Mouse (Mus musculus): ENCODE measurements around the gene Oma1. TPM values are rescaled to one million over a fixed set of nuclear protein-coding genes. Genes with fewer than 3 reads are reported as not detected.
A peak's percentile ranks its signal among the peaks of the same experiment; 100 is the strongest.

Oma1 gene
- total and polyA plus RNA-seq, 3 experiments = 10.4 to 14.3 TPM; not detected in 1

GRCm38 (mm10) chr4:103340726-103341125 lies 27.1 kb downstream of the Oma1 start:
- Histone ChIP-seq H3K4me3 (ENCODE audit: control insufficient read depth in 1 of 2, insufficient read depth in 1 of 2, low read depth in 2 of 2, low read length in 2 of 2) (no peak overlapping the region), H3K79me2 (ENCODE audit: control insufficient read depth, insufficient read depth, low read length, poor library complexity) (no peaks in the 10 kb centered on the region), H3K9me3 (replicated peaks; ENCODE audit: insufficient read depth, low read length) (no peaks in the 10 kb centered on the region), H3K27me3 (ENCODE audit: control insufficient read depth in 1 of 2, insufficient read depth in 2 of 2, low read length in 2 of 2) (no peaks in the 10 kb centered on the region), H3K9ac (ENCODE audit: control insufficient read depth, low read depth, low read length, poor library complexity, severe bottlenecking) (no peak overlapping the region), H3K36me3 (ENCODE audit: control insufficient read depth in 1 of 2, insufficient read depth in 2 of 2, low read length in 2 of 2) (peaks cover 0 to 2% of the 10 kb centered on the region in 2 experiments; a peak in 2 of 4 replicates), H3K4me1 (ENCODE audit: control insufficient read depth in 1 of 2, insufficient read depth in 2 of 2, low read length in 2 of 2) (peaks cover 5 to 8% of the 10 kb centered on the region in 2 experiments; a peak in 3 of 4 replicates), H3K27ac (ENCODE audit: control insufficient read depth, low read depth, low read length) (no peak overlapping the region)
- TF ChIP-seq POLR2AphosphoS5 (IDR thresholded peaks at IDR 0.05; ENCODE audit: borderline replicate concordance, low read depth, low read length) = no peak
- TF ChIP-seq GABPA (IDR thresholded peaks at IDR 0.05; ENCODE audit: low read depth, low read length) = no peak
- no peak for TF ChIP-seq MEF2A (IDR thresholded peaks at IDR 0.05; ENCODE audit: extremely low read depth, insufficient replicate concordance, low read depth, low read length, poor library complexity, severe bottlenecking)
- no peak for TF ChIP-seq CHD1 (IDR thresholded peaks at IDR 0.05; ENCODE audit: low read depth, low read length)
- TF ChIP-seq BHLHE40 (IDR thresholded peaks at IDR 0.05; ENCODE audit: borderline replicate concordance, low read depth, low read length) = no peak
- TF ChIP-seq ZMIZ1 (IDR thresholded peaks at IDR 0.05; ENCODE audit: low read depth, low read length) = no peak
- TF ChIP-seq CTCF (IDR thresholded peaks at IDR 0.05 in 2 of 3, conservative IDR thresholded peaks at IDR 0.05 in 1 of 3; ENCODE audit: control insufficient read depth in 1 of 3, insufficient read depth in 1 of 3, low read depth in 2 of 3, low read length in 3 of 3, poor library complexity in 1 of 3, severe bottlenecking in 1 of 3) = no peak
- no peak for TF ChIP-seq NRF1 (IDR thresholded peaks at IDR 0.05; ENCODE audit: insufficient read depth, low read depth, low read length, poor library complexity, severe bottlenecking)
- no peak for TF ChIP-seq GATA1 (IDR thresholded peaks at IDR 0.05; ENCODE audit: low read depth, low read length)
- TF ChIP-seq MYB (IDR thresholded peaks at IDR 0.05; ENCODE audit: low read depth, low read length) = no peak
- TF ChIP-seq MAFK (IDR thresholded peaks at IDR 0.05; ENCODE audit: borderline replicate concordance, low read depth, low read length) = no peak
- no peak for TF ChIP-seq NELFE (IDR thresholded peaks at IDR 0.05; ENCODE audit: low read depth, low read length)
- TF ChIP-seq RAD21 (IDR thresholded peaks at IDR 0.05; ENCODE audit: low read depth, low read length) = no peak
- no peak for TF ChIP-seq JUND (IDR thresholded peaks at IDR 0.05; ENCODE audit: low read depth, low read length)
- no peak for TF ChIP-seq E2F4 (IDR thresholded peaks at IDR 0.05; ENCODE audit: borderline replicate concordance, low read depth, low read length)
- no peak for TF ChIP-seq RCOR1 (IDR thresholded peaks at IDR 0.05; ENCODE audit: low read depth, low read length)
- TF ChIP-seq TCF12 (IDR thresholded peaks at IDR 0.05; ENCODE audit: low read depth, low read length) = no peak
- no peak for TF ChIP-seq MAZ (IDR thresholded peaks at IDR 0.05; ENCODE audit: low read depth, low read length)
- DNase-seq (ENCODE audit: low read depth, low spot score) = peak; percentile 11

- Histone ChIP-seq H3K9ac (ENCODE audit: control insufficient read depth, low read depth, low read length, poor library complexity, severe bottlenecking) (peak overlapping the region; percentile 44; the same call in 1 of the 2 replicates), H3K27ac (ENCODE audit: control insufficient read depth, low read depth, low read length) (0 out of 2 replicates have a peak overlapping the region, but pooled peaks have one; percentile 12), H3K4me3 (ENCODE audit: control insufficient read depth in 1 of 2, insufficient read depth in 1 of 2, low read depth in 2 of 2, low read length in 2 of 2) (no peak overlapping the region), H3K9me3 (replicated peaks; ENCODE audit: insufficient read depth, low read length) (no peaks in the 10 kb centered on the region), H3K4me1 (ENCODE audit: control insufficient read depth in 1 of 2, insufficient read depth in 2 of 2, low read length in 2 of 2) (peaks cover 5 to 8% of the 10 kb centered on the region in 2 experiments; a peak in 3 of 4 replicates), H3K79me2 (ENCODE audit: control insufficient read depth, insufficient read depth, low read length, poor library complexity) (no peaks in the 10 kb centered on the region), H3K27me3 (ENCODE audit: control insufficient read depth in 1 of 2, insufficient read depth in 2 of 2, low read length in 2 of 2) (no peaks in the 10 kb centered on the region), H3K36me3 (ENCODE audit: control insufficient read depth in 1 of 2, insufficient read depth in 2 of 2, low read length in 2 of 2) (peaks cover 0 to 2% of the 10 kb centered on the region in 2 experiments; a peak in 2 of 4 replicates)
- TF ChIP-seq NELFE (IDR thresholded peaks at IDR 0.05; ENCODE audit: low read depth, low read length) (no peak), SMC3 (IDR thresholded peaks at IDR 0.05; ENCODE audit: low read depth, low read length) (no peak), NRF1 (IDR thresholded peaks at IDR 0.05; ENCODE audit: insufficient read depth, low read depth, low read length, poor library complexity, severe bottlenecking) (no peak), MYB (IDR thresholded peaks at IDR 0.05; ENCODE audit: low read depth, low read length) (no peak), POLR2AphosphoS5 (IDR thresholded peaks at IDR 0.05; ENCODE audit: borderline replicate concordance, low read depth, low read length) (no peak), POLR2A (IDR thresholded peaks at IDR 0.05; ENCODE audit: control insufficient read depth in 1 of 2, insufficient read depth in 1 of 2, low read depth in 1 of 2, low read length in 2 of 2, poor library complexity in 1 of 2) (no peak), POLR2AphosphoS2 (IDR thresholded peaks at IDR 0.05; ENCODE audit: low read length) (no peak), ZC3H11A (IDR thresholded peaks at IDR 0.05; ENCODE audit: low read depth, low read length) (no peak), MYC (IDR thresholded peaks at IDR 0.05; ENCODE audit: low read depth, low read length) (no peak), USF2 (IDR thresholded peaks at IDR 0.05; ENCODE audit: borderline replicate concordance in 1 of 2, insufficient read depth in 1 of 2, low read depth in 1 of 2, low read length in 2 of 2) (no peak), BHLHE40 (IDR thresholded peaks at IDR 0.05; ENCODE audit: borderline replicate concordance, low read depth, low read length) (no peak), MEF2A (IDR thresholded peaks at IDR 0.05; ENCODE audit: extremely low read depth, insufficient replicate concordance, low read depth, low read length, poor library complexity, severe bottlenecking) (no peak), ZKSCAN1 (IDR thresholded peaks at IDR 0.05; ENCODE audit: low read depth, low read length) (no peak), EP300 (IDR thresholded peaks at IDR 0.05; ENCODE audit: low read depth in 1 of 2, low read length in 2 of 2) (no peak), RAD21 (IDR thresholded peaks at IDR 0.05; ENCODE audit: low read depth, low read length) (no peak), KAT2A (conservative IDR thresholded peaks at IDR 0.05; ENCODE audit: low read depth, low read length) (no peak), USF1 (IDR thresholded peaks at IDR 0.05; ENCODE audit: low read depth, low read length) (no peak), SIN3A (IDR thresholded peaks at IDR 0.05; ENCODE audit: low read length) (no peak)
- peak; percentile 50 for DNase-seq (ENCODE audit: low read depth, low spot score)
These were observed 28.0 kb downstream of the Oma1 start for GRCm38 (mm10) chr4:103341620-103342019.

Measured in MEL (cell line).